Mouse (Mus musculus): ENCODE measurements around the gene Cabcoco1.

DNA sequence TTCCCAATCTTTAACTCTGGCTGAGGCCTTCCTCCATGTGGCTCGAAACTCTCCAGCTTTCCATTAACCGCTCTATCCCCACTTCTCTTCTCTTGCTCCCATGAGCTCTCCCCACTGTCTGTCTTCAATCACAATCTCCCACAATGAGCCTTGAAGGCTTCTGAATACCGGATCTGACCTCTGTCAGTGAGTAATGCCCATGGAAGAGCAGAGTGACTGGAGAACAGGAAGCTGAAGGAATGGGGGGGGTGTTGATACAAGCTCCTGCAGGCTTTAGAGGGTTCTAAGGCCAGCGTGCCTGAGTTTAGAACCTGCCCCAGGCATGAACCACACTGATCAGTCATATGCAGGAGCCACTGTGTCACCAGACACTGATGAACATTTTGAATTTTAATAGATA, 150.1 kb downstream of the Cabcoco1 start:
- TF ChIP-seq POLR2A (IDR thresholded peaks at IDR 0.05; ENCODE audit: borderline replicate concordance, extremely low read depth, insufficient read depth, insufficient read length, poor library complexity, severe bottlenecking) (no peak), CTCF (IDR thresholded peaks at IDR 0.05; ENCODE audit: borderline replicate concordance, extremely low read depth, insufficient read depth, insufficient read length) (no peak)

Data from brain, embryonic 14.5 days (tissue).